ENCODE assay signal across 8 mouse cellular contexts in the genomic region with DNA sequence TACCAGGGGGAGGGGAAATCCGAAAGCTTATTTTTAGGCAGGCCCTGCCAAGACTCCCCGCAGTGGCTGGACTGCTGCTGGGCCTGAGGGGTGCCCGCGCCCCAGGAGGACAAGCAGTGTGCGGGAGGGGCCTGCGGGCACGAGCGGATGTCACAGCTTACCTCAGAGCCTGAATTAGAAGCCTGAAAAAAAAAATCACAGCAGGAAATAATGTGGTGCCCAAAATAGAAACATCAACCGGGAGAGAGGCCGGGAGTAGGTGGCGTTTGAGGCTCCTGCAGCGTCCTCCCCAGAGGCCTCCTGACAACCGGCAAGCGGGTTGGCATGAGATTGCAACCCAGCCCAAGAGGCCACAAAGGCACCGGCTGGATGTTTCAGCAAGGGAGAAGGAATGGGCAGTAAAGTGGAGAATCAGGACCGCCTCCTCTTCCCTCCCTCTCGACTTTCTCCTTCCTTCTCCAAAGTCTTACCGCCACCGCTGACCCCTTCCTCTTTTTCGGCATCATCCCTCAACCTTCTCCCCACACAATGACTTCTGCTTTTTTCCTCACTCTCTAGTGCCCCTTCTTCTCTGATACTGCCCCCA. TPM values are rescaled to one million over a fixed set of nuclear protein-coding genes. Genes with fewer than 3 reads are reported as not detected.
DNase-seq lines count a peak whose midpoint lies in the region; ATAC-seq and TF ChIP-seq lines count a peak whose summit lies in the region.

No protein-coding gene starts in this region.

- H3K4me3 ChIP-seq in embryonic facial prominence, embryonic 12.5 days, result peak overlapping the region; percentile 5; the same call in 1 of the 2 replicates
- peak overlapping the region; percentile 19 for H3K4me3 ChIP-seq in lung, embryonic 16.5 days (ENCODE audit: low read length)
- no peak overlapping the region for H3K4me3 ChIP-seq in thymus, adult 2 months (ENCODE audit: control insufficient read depth, insufficient read depth, low read length)

- peak; percentile 58 to 72 for DNase-seq in right cerebral cortex, adult 2 months (ENCODE audit: low spot score in 2 of 2)
- no peak for DNase-seq in right cerebral cortex, postnatal 14 days
- peak; percentile 80 to 86 for DNase-seq in heart, postnatal 10 days
- DNase-seq in kidney, postnatal 36 days, result peak; percentile 77 to 79
- DNase-seq in retina, embryonic 14.5 days (ENCODE audit: low spot score), result peak; percentile 32
- no peak for DNase-seq in thymus, adult 2 months

- TF ChIP-seq POLR2A in thymus, adult 2 months (IDR thresholded peaks at IDR 0.05; ENCODE audit: control insufficient read depth, extremely low read depth, insufficient read depth, low read length, poor library complexity), result no peak

- H3K27ac ChIP-seq in embryonic facial prominence, embryonic 12.5 days, result no peak overlapping the region
- peak overlapping the region; percentile 31 for H3K27ac ChIP-seq in lung, embryonic 16.5 days (ENCODE audit: low read length)
- H3K27ac ChIP-seq in thymus, adult 2 months (ENCODE audit: control insufficient read depth, insufficient read depth, low read length), result no peak overlapping the region

- peaks cover 9% of the 10 kb centered on the region for H3K4me1 ChIP-seq in embryonic facial prominence, embryonic 12.5 days
- H3K4me1 ChIP-seq in lung, embryonic 16.5 days (replicated peaks; ENCODE audit: control insufficient read depth, insufficient read depth, low read length), result peaks cover 18% of the 10 kb centered on the region
- H3K4me1 ChIP-seq in thymus, adult 2 months (replicated peaks; ENCODE audit: control insufficient read depth, insufficient read depth, low read length), result peaks cover 11% of the 10 kb centered on the region

- no peak for TF ChIP-seq CTCF in thymus, adult 2 months (IDR thresholded peaks at IDR 0.05; ENCODE audit: borderline replicate concordance, control insufficient read depth, extremely low read depth, insufficient read depth, low read length, poor library complexity)

- H3K36me3 ChIP-seq in embryonic facial prominence, embryonic 12.5 days, result no peaks in the 10 kb centered on the region
- H3K36me3 ChIP-seq in lung, embryonic 16.5 days (ENCODE audit: control insufficient read depth, insufficient read depth, low read length), result no peaks in the 10 kb centered on the region
- no peaks in the 10 kb centered on the region for H3K36me3 ChIP-seq in thymus, adult 2 months (ENCODE audit: control insufficient read depth, insufficient read depth, low read length)

- peak overlapping the region; percentile 36 for H3K4me2 ChIP-seq in embryonic facial prominence, embryonic 12.5 days (replicated peaks)
- H3K4me2 ChIP-seq in lung, embryonic 16.5 days (ENCODE audit: low read depth, low read length), result peak overlapping the region; percentile 48

- no peaks in the 10 kb centered on the region for H3K27me3 ChIP-seq in embryonic facial prominence, embryonic 12.5 days
- H3K27me3 ChIP-seq in lung, embryonic 16.5 days (ENCODE audit: control insufficient read depth, insufficient read depth, low read depth, low read length), result no peaks in the 10 kb centered on the region
- H3K27me3 ChIP-seq in thymus, adult 2 months (ENCODE audit: control insufficient read depth, insufficient read depth, low read length), result no peaks in the 10 kb centered on the region

- H3K9me3 ChIP-seq in embryonic facial prominence, embryonic 12.5 days, result no peaks in the 10 kb centered on the region
- no peaks in the 10 kb centered on the region for H3K9me3 ChIP-seq in lung, embryonic 16.5 days (ENCODE audit: control insufficient read depth, low read length)

- H3K9ac ChIP-seq in embryonic facial prominence, embryonic 12.5 days, result no peak overlapping the region
- peak overlapping the region; percentile 55 for H3K9ac ChIP-seq in lung, embryonic 16.5 days (ENCODE audit: low read length)

- intact Hi-C loops in heart, postnatal 10 days (cut with DNase I), result loop anchor here (2.0 kb wide), 1 partner anchor 26 kb away; the partner anchor contains the start of gene Mrpl33

- ATAC-seq in embryonic facial prominence, embryonic 12.5 days (ENCODE audit: insufficient number of reproducible peaks, insufficient read depth, low FRiP score, low TSS enrichment), result no peak
- peak; percentile 84 for ATAC-seq in lung, embryonic 16.5 days (ENCODE audit: low read depth)

- WGBS in embryonic facial prominence, embryonic 12.5 days, result 11% methylated on average over 19 of the region's 20 CpGs
- WGBS in lung, embryonic 16.5 days, result 17% methylated on average over 20 of the region's 20 CpGs
- WGBS in thymus, adult 2 months, result 4% methylated on average over 20 of the region's 20 CpGs

RNA-seq across cellular contexts. Expression of gene Mrpl33, which starts 25.6 kb away (rescaled TPM):
- polyA plus RNA-seq in embryonic facial prominence, embryonic 12.5 days (2016; fragmentation: Nextera tagmentation; extraction: Ambion mirVana), result 230 and 251 TPM in 2 replicates
- total RNA-seq in heart, postnatal 10 days (2021), result 100 to 1,000 TPM; 315 to 318 TPM
- polyA plus RNA-seq in lung, embryonic 16.5 days (2015; fragmentation: Nextera tagmentation; extraction: Ambion mirVana), result 286 and 307 TPM in 2 replicates
- polyA plus RNA-seq in thymus, adult 2 months (2012; rRNA removed), result 23.1 and 27.6 TPM in 2 replicates

RNA-seq across cellular contexts. Expression of gene Supt7l, which starts 43.5 kb away (rescaled TPM):
- 31.0 and 33.1 TPM in 2 replicates for polyA plus RNA-seq in embryonic facial prominence, embryonic 12.5 days (2016; fragmentation: Nextera tagmentation; extraction: Ambion mirVana)
- 10 to 100 TPM; 15.8 to 16.1 TPM for total RNA-seq in heart, postnatal 10 days (2021)
- 21.9 and 22.1 TPM in 2 replicates for polyA plus RNA-seq in lung, embryonic 16.5 days (2015; fragmentation: Nextera tagmentation; extraction: Ambion mirVana)
- polyA plus RNA-seq in thymus, adult 2 months (2012; rRNA removed), result 13.3 and 16.7 TPM in 2 replicates

RNA-seq across cellular contexts. Expression of gene Slc4a1ap, which starts 44.3 kb away (rescaled TPM):
- polyA plus RNA-seq in embryonic facial prominence, embryonic 12.5 days (2016; fragmentation: Nextera tagmentation; extraction: Ambion mirVana), result 39.6 and 41.5 TPM in 2 replicates
- 10 to 100 TPM; 19.2 to 23.2 TPM for total RNA-seq in heart, postnatal 10 days (2021)
- 23.8 and 27.2 TPM in 2 replicates for polyA plus RNA-seq in lung, embryonic 16.5 days (2015; fragmentation: Nextera tagmentation; extraction: Ambion mirVana)
- polyA plus RNA-seq in thymus, adult 2 months (2012; rRNA removed), result 23.3 and 25.1 TPM in 2 replicates

Comparison
In these comparisons a context has a peak if more than half of its experiments do, and no peak if none do; other contexts are left out.
1. DNase-seq: peak in right cerebral cortex, adult 2 months (2 of 2), heart, postnatal 10 days (2 of 2), kidney, postnatal 36 days (2 of 2) and retina, embryonic 14.5 days (single experiment); none in right cerebral cortex, postnatal 14 days (single experiment) and thymus, adult 2 months (single experiment).